Mouse (Mus musculus): Measurements from ENCODE around the gene Enpp6. TPM values are rescaled to one million over a fixed set of nuclear protein-coding genes. Genes with fewer than 3 reads are reported as not detected.

Gene Enpp6
- polyA plus RNA-seq, 1 experiment from 2014 or later: 0.86 TPM

GRCm38 (mm10) chr8:47067121-47067520 lies 80.4 kb downstream of the Enpp6 start:
- Histone ChIP-seq H3K4me1 (ENCODE audit: insufficient read depth, low read depth, low read length) (no peaks in the 10 kb centered on the region), H3K36me3 (ENCODE audit: insufficient read depth, low read length) (no peaks in the 10 kb centered on the region), H3K4me2 (replicated peaks; ENCODE audit: low read depth, low read length) (no peak overlapping the region), H3K4me3 (ENCODE audit: low read depth, low read length) (no peak overlapping the region), H3K9ac (replicated peaks; ENCODE audit: low read depth) (no peak overlapping the region), H3K9me3 (ENCODE audit: low read length) (no peaks in the 10 kb centered on the region), H3K27ac (ENCODE audit: low read length) (no peak overlapping the region), H3K27me3 (replicated peaks; ENCODE audit: insufficient read depth, low read length) (no peaks in the 10 kb centered on the region)
- TF ChIP-seq EP300 (IDR thresholded peaks at IDR 0.05): no peak
- TF ChIP-seq CTCF (IDR thresholded peaks at IDR 0.05): no peak
- 75% methylated on average over 9 of the region's 9 CpGs for WGBS
- ATAC-seq: no peak
- no peak for DNase-seq (ENCODE audit: low spot score)

GRCm38 (mm10) chr8:47069634-47070033 lies 82.9 kb downstream of the Enpp6 start:
- TF ChIP-seq CTCF (IDR thresholded peaks at IDR 0.05): no peak
- no peak for TF ChIP-seq EP300 (IDR thresholded peaks at IDR 0.05)

GRCm38 (mm10) chr8:47072001-47072400 lies 85.3 kb downstream of the Enpp6 start:
- no peak overlapping the region for H3K4me3 ChIP-seq (ENCODE audit: low read depth, low read length)
- TF ChIP-seq EP300 (IDR thresholded peaks at IDR 0.05) (no peak), CTCF (IDR thresholded peaks at IDR 0.05) (no peak)
- ATAC-seq: no peak

More at GRCm38 (mm10) chr8:47069634-47070033, 82.9 kb downstream of the Enpp6 start:
- no peak overlapping the region for H3K9ac ChIP-seq (replicated peaks; ENCODE audit: low read depth)
- H3K36me3 ChIP-seq (ENCODE audit: insufficient read depth, low read length): no peaks in the 10 kb centered on the region
- H3K27me3 ChIP-seq (replicated peaks; ENCODE audit: insufficient read depth, low read length): no peaks in the 10 kb centered on the region
- no peak overlapping the region for H3K4me3 ChIP-seq (ENCODE audit: low read depth, low read length)
- H3K4me1 ChIP-seq (ENCODE audit: insufficient read depth, low read depth, low read length): no peaks in the 10 kb centered on the region
- H3K4me2 ChIP-seq (replicated peaks; ENCODE audit: low read depth, low read length): no peak overlapping the region
- 78% methylated on average over 3 of the region's 3 CpGs for WGBS
- H3K9me3 ChIP-seq (ENCODE audit: low read length): no peaks in the 10 kb centered on the region
- no peak for DNase-seq (ENCODE audit: low spot score)
- H3K27ac ChIP-seq (ENCODE audit: low read length): no peak overlapping the region
- no peak for ATAC-seq

DNA sequence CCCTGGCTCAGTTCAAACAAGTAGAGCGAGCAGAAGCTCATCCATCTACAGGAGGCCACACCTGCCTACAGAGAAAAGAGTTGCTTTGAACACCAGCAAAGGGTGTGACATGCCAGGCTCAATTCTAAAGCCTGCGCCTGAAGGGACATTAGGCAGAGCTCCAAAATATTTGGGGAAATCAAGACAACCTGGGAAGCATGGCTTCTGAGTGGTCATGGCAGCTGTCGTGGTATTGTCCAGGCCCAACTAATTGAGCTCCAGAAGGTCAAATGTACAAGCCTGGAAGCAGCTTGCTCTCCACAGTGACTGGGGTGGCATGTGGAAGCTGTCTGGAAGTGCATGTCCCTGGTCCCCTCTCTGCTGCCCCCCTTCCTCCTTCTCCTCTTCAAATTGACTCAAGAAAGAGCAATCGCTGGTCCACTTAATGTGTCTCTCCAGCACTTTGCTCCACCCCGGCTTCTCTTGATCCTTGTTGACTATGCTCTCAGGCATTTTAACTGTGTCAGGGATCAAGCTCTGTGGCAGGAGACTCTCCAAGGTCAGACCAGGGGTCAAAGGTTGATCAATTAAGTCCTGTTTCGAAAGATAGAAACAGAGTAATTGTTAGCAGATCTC lies 89.4 kb downstream of the Enpp6 start:
- H3K4me1 ChIP-seq (ENCODE audit: insufficient read depth, low read depth, low read length): no peaks in the 10 kb centered on the region
- no peak overlapping the region for H3K27ac ChIP-seq (ENCODE audit: low read length)
- no peak overlapping the region for H3K9ac ChIP-seq (replicated peaks; ENCODE audit: low read depth)
- TF ChIP-seq CTCF (IDR thresholded peaks at IDR 0.05): no peak
- no peak for TF ChIP-seq EP300 (IDR thresholded peaks at IDR 0.05)
- H3K4me3 ChIP-seq (ENCODE audit: low read depth, low read length): no peak overlapping the region
- no peaks in the 10 kb centered on the region for H3K27me3 ChIP-seq (replicated peaks; ENCODE audit: insufficient read depth, low read length)
- H3K36me3 ChIP-seq (ENCODE audit: insufficient read depth, low read length): no peaks in the 10 kb centered on the region
- ATAC-seq (no peak), DNase-seq (ENCODE audit: low spot score) (no peak)
- WGBS: 61% methylated on average over 6 of the region's 6 CpGs
- no peak overlapping the region for H3K4me2 ChIP-seq (replicated peaks; ENCODE audit: low read depth, low read length)
- no peaks in the 10 kb centered on the region for H3K9me3 ChIP-seq (ENCODE audit: low read length)

More at GRCm38 (mm10) chr8:47072001-47072400, 85.3 kb downstream of the Enpp6 start:
- Histone ChIP-seq H3K4me1 (ENCODE audit: insufficient read depth, low read depth, low read length) (no peaks in the 10 kb centered on the region), H3K27ac (ENCODE audit: low read length) (no peak overlapping the region), H3K9me3 (ENCODE audit: low read length) (no peaks in the 10 kb centered on the region), H3K27me3 (replicated peaks; ENCODE audit: insufficient read depth, low read length) (no peaks in the 10 kb centered on the region), H3K36me3 (ENCODE audit: insufficient read depth, low read length) (no peaks in the 10 kb centered on the region), H3K9ac (replicated peaks; ENCODE audit: low read depth) (no peak overlapping the region), H3K4me2 (replicated peaks; ENCODE audit: low read depth, low read length) (no peak overlapping the region)
- no peak for DNase-seq (ENCODE audit: low spot score)
- WGBS: 77% methylated on average over 5 of the region's 5 CpGs

GRCm38 (mm10) chr8:47080037-47080436 lies 93.3 kb downstream of the Enpp6 start:
- WGBS: 49% methylated on average over 4 of the region's 4 CpGs
- no peak overlapping the region for H3K27ac ChIP-seq (ENCODE audit: low read length)
- H3K4me2 ChIP-seq (replicated peaks; ENCODE audit: low read depth, low read length): no peak overlapping the region
- no peak for ATAC-seq
- TF ChIP-seq EP300 (IDR thresholded peaks at IDR 0.05): no peak
- TF ChIP-seq CTCF (IDR thresholded peaks at IDR 0.05): no peak
- H3K9me3 ChIP-seq (ENCODE audit: low read length): no peaks in the 10 kb centered on the region
- H3K36me3 ChIP-seq (ENCODE audit: insufficient read depth, low read length): no peaks in the 10 kb centered on the region
- H3K4me1 ChIP-seq (ENCODE audit: insufficient read depth, low read depth, low read length): no peaks in the 10 kb centered on the region
- no peak overlapping the region for H3K4me3 ChIP-seq (ENCODE audit: low read depth, low read length)
- DNase-seq (ENCODE audit: low spot score): peak; percentile 6
- H3K9ac ChIP-seq (replicated peaks; ENCODE audit: low read depth): no peak overlapping the region
- no peaks in the 10 kb centered on the region for H3K27me3 ChIP-seq (replicated peaks; ENCODE audit: insufficient read depth, low read length)

DNA sequence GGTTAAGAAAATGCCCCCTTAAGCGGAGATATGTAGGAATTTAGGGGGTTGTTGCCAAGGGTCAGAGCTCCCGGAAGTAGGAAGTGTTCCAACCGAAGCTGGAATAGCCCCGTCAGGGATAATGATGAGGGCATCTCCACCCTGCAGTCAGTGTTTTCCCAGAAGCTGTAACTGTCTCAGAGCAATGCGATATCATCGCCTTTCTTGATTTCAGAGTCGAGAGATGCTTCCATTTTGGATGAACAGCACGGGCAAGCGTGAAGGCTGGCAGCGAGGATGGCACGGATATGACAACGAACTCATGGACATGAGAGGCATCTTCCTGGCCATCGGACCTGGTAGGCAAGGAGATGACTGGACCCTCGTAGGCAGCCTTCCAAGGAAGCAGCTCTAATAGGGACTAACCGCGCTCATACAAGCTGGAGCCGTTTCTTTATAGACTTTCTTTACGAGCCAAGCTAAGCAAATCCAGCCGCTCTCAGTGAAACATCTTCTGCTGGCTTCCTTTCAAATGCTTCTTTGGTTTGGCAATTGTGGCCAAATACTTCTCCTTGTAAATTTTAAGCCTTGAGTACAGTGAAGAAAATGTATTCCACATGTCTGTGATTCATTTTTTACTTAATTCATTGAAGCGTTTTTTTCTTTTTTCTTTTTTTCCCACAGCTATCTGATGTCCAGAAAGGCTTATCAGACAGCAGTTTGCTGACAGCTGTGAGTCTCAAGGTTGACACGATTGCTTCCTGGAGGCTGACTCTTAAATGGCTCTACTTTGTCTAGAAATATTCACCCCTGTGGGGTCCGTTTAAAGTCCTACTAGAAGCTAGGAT lies 95.7 kb downstream of the Enpp6 start:
- no peak overlapping the region for H3K4me3 ChIP-seq (ENCODE audit: low read depth, low read length)
- DNase-seq (ENCODE audit: low spot score) (peak; percentile 76), ATAC-seq (no peak)
- TF ChIP-seq CTCF (IDR thresholded peaks at IDR 0.05): no peak
- TF ChIP-seq EP300 (IDR thresholded peaks at IDR 0.05): no peak
- no peak overlapping the region for H3K27ac ChIP-seq (ENCODE audit: low read length)
- 58% methylated on average over 22 of the region's 22 CpGs for WGBS
- H3K36me3 ChIP-seq (ENCODE audit: insufficient read depth, low read length): no peaks in the 10 kb centered on the region
- peak overlapping the region; percentile 38 for H3K4me2 ChIP-seq (replicated peaks; ENCODE audit: low read depth, low read length)
- no peaks in the 10 kb centered on the region for H3K9me3 ChIP-seq (ENCODE audit: low read length)
- no peak overlapping the region for H3K9ac ChIP-seq (replicated peaks; ENCODE audit: low read depth)
- H3K4me1 ChIP-seq (ENCODE audit: insufficient read depth, low read depth, low read length): no peaks in the 10 kb centered on the region
- no peaks in the 10 kb centered on the region for H3K27me3 ChIP-seq (replicated peaks; ENCODE audit: insufficient read depth, low read length)

All from lung, postnatal 0 days (tissue).